Mouse (Mus musculus) kidney, adult 2 months (tissue): ENCODE results near the gene Acvrl1. TPM values are rescaled to one million over a fixed set of nuclear protein-coding genes. Genes with fewer than 3 reads are reported as not detected.

Experiments used
- DNase-seq: peaks from one replicate; pipeline ENCODE4 v3.0.0; 2021
- H3K27ac ChIP-seq: fragments of 200-500 bp; 2 replicates; pipeline ENCODE4 v1.5.1; 2012; ENCODE audit warnings: low read depth, low read length, control low read depth, inconsistent platforms; ENCODE audit not compliant: insufficient read depth
- H3K27me3 ChIP-seq: fragments of 200-500 bp; replicated peaks from 2 replicates; pipeline ENCODE4 v1.6.1; 2012; ENCODE audit warnings: mild to moderate bottlenecking, moderate library complexity, low read length, inconsistent platforms; ENCODE audit not compliant: control insufficient read depth, insufficient read depth
- H3K36me3 ChIP-seq: fragments of 200-500 bp; 2 replicates; pipeline ENCODE4 v1.6.1; 2012; ENCODE audit warnings: mild to moderate bottlenecking, moderate library complexity, low read length, inconsistent platforms; ENCODE audit not compliant: control insufficient read depth, insufficient read depth
- H3K4me1 ChIP-seq: fragments of 200-500 bp; 2 replicates; pipeline ENCODE4 v1.6.1; 2011; ENCODE audit warnings: low read length; ENCODE audit not compliant: control insufficient read depth, insufficient read depth
- H3K4me3 ChIP-seq: fragments of 200-500 bp; 2 replicates; pipeline ENCODE4 v1.5.1; 2011; ENCODE audit warnings: mild to moderate bottlenecking, low read depth, low read length, control low read depth; ENCODE audit not compliant: insufficient read depth
- CTCF ChIP-seq: fragments of 200-500 bp; conservative IDR thresholded peaks from 2 replicates; pipeline ENCODE4 v1.5.1; 2011; ENCODE audit warnings: low read depth, mild to moderate bottlenecking, control low read depth, low read length, moderate library complexity, mixed read lengths; ENCODE audit not compliant: insufficient read depth, insufficient read length
- POLR2A ChIP-seq: fragments of 200-500 bp; IDR thresholded peaks from one replicate; pipeline ENCODE4 v1.6.1; 2011; ENCODE audit warnings: low read depth, low read length, control low read depth
- WGBS: fragments of 180-500 bp; shearing (Covaris S2); methylation state at CpG from one replicate; pipeline ENCODE4 v1.1.7; 2018; 5-methylcytosine and 5-hydroxymethylcytosine counted together
- polyA plus RNA-seq: library from polyadenylated mRNA; depleted of rRNA; stranded (reverse); fragments of >200 nt; gene quantifications from 2 replicates; pipeline ENCODE4 v1.2.3, GENCODE M21; 2012; rRNA removed

The Acvrl1 gene
- 33.4 and 34.1 TPM in 2 replicates for polyA plus RNA-seq

GRCm38 (mm10) chr15:101128181-101129089 is at the start of gene Acvrl1:
Gene Acvrl1, plus strand, starts transcription at chr15:101128522.
- H3K36me3 ChIP-seq: no peaks in the 10 kb centered on the region
- peak within 1 kb of the TSS; percentile 62 for H3K4me3 ChIP-seq
- no peaks in the 10 kb centered on the region for H3K27me3 ChIP-seq
- 10% methylated on average over 46 of the region's 46 CpGs for WGBS
- peak within 1 kb of the TSS; percentile 89 for H3K27ac ChIP-seq
- H3K4me1 ChIP-seq: peaks cover 2% of the 10 kb centered on the region
- DNase-seq: peak; percentile 75
- TF ChIP-seq CTCF (no peak), POLR2A (peak; percentile 26)

GRCm38 (mm10) chr15:101078731-101079156 is 49.6 kb upstream of the Acvrl1 start:
- DNase-seq: peak; percentile 98
- H3K27me3 ChIP-seq: no peaks in the 10 kb centered on the region
- peak overlapping the region; percentile 72 for H3K27ac ChIP-seq
- peaks cover 29% of the 10 kb centered on the region for H3K4me1 ChIP-seq
- no peaks in the 10 kb centered on the region for H3K36me3 ChIP-seq
- peak overlapping the region; percentile 79 for H3K4me3 ChIP-seq
- peak; percentile 61 for TF ChIP-seq POLR2A
- peak; percentile 66 for TF ChIP-seq CTCF
- 1% methylated on average over 29 of the region's 30 CpGs for WGBS

- Histone ChIP-seq H3K36me3 (no peaks in the 10 kb centered on the region), H3K4me3 (no peak overlapping the region), H3K27me3 (no peaks in the 10 kb centered on the region), H3K27ac (no peak overlapping the region), H3K4me1 (peaks cover 18% of the 10 kb centered on the region)
- TF ChIP-seq CTCF (no peak), POLR2A (no peak)
- WGBS: 84% methylated on average over 9 of the region's 9 CpGs
- DNase-seq: no peak
Observed at GRCm38 (mm10) chr15:101080031-101080520, 48.2 kb upstream of the Acvrl1 start.

- Histone ChIP-seq H3K27me3 (no peaks in the 10 kb centered on the region), H3K27ac (no peak overlapping the region), H3K36me3 (no peaks in the 10 kb centered on the region), H3K4me3 (no peak overlapping the region), H3K4me1 (peaks cover 9% of the 10 kb centered on the region)
- 76% methylated on average over 7 of the region's 7 CpGs for WGBS
- no peak for DNase-seq
- TF ChIP-seq POLR2A: no peak
- TF ChIP-seq CTCF: no peak
Observed at GRCm38 (mm10) chr15:101081035-101081548, 47.2 kb upstream of the Acvrl1 start.

- 52% methylated on average over 4 of the region's 4 CpGs for WGBS
- no peak overlapping the region for H3K27ac ChIP-seq
Observed at GRCm38 (mm10) chr15:101082236-101082635, 46.1 kb upstream of the Acvrl1 start.

GRCm38 (mm10) chr15:101084499-101084898 is 43.8 kb upstream of the Acvrl1 start:
- no peak for TF ChIP-seq CTCF
- TF ChIP-seq POLR2A: no peak
- Histone ChIP-seq H3K4me1 (no peaks in the 10 kb centered on the region), H3K27me3 (no peaks in the 10 kb centered on the region), H3K27ac (no peak overlapping the region), H3K36me3 (no peaks in the 10 kb centered on the region), H3K4me3 (no peak overlapping the region)
- DNase-seq: no peak
- 72% methylated on average over 10 of the region's 10 CpGs for WGBS

More at GRCm38 (mm10) chr15:101082236-101082635, 46.1 kb upstream of the Acvrl1 start:
- DNase-seq: no peak
- 0 out of 2 replicates have a peak, but pooled peaks cover 4% of the 10 kb centered on the region for H3K4me1 ChIP-seq
- H3K36me3 ChIP-seq: no peaks in the 10 kb centered on the region
- TF ChIP-seq POLR2A (no peak), CTCF (no peak)
- no peak overlapping the region for H3K4me3 ChIP-seq
- no peaks in the 10 kb centered on the region for H3K27me3 ChIP-seq

GRCm38 (mm10) chr15:101086451-101086850 is 41.9 kb upstream of the Acvrl1 start:
- WGBS: 64% methylated on average over 9 of the region's 9 CpGs
- Histone ChIP-seq H3K27me3 (no peaks in the 10 kb centered on the region), H3K4me1 (no peaks in the 10 kb centered on the region), H3K36me3 (no peaks in the 10 kb centered on the region), H3K27ac (peak overlapping the region; percentile 27; the same call in 1 of the 2 replicates), H3K4me3 (no peak overlapping the region)
- DNase-seq: no peak
- TF ChIP-seq CTCF: no peak
- TF ChIP-seq POLR2A: no peak
